Mouse (Mus musculus): ENCODE measurements at regions not wholly inside any gene's neighbourhood (a gene's known extent, or its start where the extent isn't known, plus 50 kb on each side); places are given as distances from the start of the nearest gene placed in this dataset.
A peak's percentile ranks its signal among the peaks of the same experiment; 100 is the strongest.

DNA sequence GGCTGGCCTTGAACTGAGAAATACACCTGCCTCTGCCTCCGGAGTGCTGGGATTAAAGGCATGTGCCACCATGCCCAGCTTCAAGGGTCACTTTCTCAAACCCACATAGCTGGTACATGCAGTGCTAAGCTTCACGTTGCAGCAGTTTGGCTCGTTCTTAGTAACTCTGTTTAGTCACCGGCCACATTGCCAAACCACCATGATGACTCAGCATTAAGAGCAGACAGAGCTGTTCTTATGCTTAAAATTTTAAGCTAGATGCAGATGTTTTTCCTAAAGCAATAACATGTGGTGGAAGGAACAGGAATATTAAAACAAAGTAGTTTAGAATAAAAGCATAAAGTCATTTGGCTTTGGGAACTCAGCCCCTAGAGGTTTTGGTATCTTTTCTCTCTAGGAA is 250.2 kb upstream of the Fshr start:
- 89% methylated on average over 4 of the region's 4 CpGs for WGBS
- Histone ChIP-seq H3K4me1 (replicated peaks) (no peaks in the 10 kb centered on the region), H3K4me2 (replicated peaks) (no peak overlapping the region), H3K9ac (replicated peaks) (no peak overlapping the region), H3K36me3 (no peaks in the 10 kb centered on the region), H3K27me3 (no peaks in the 10 kb centered on the region), H3K9me3 (no peaks in the 10 kb centered on the region), H3K27ac (no peak overlapping the region), H3K4me3 (replicated peaks) (no peak overlapping the region)
- no peak for ATAC-seq

DNA sequence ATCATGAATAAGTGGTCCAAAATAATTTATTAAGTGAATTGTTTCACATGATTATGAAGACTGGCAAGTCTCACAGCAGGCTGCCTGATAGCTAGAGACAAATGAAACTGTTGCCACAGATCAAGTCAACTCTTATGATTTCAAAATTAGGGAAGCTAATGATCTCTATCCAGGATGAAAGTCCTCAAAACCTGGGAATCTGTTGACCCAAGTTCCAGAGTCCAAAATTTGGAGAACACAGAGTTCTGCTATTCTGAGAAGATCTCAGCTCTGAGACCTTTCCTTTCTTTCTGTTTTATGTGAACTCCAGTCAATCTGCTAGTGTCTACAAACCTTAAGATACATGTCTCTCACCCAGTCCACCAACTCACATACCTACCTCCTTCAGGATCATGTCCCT is 248.9 kb upstream of the Fshr start:
- Histone ChIP-seq H3K4me2 (replicated peaks) (no peak overlapping the region), H3K27ac (no peak overlapping the region), H3K9me3 (no peaks in the 10 kb centered on the region), H3K36me3 (no peaks in the 10 kb centered on the region), H3K9ac (replicated peaks) (no peak overlapping the region), H3K4me1 (replicated peaks) (no peaks in the 10 kb centered on the region), H3K27me3 (no peaks in the 10 kb centered on the region), H3K4me3 (replicated peaks) (no peak overlapping the region)
- no peak for ATAC-seq

DNA sequence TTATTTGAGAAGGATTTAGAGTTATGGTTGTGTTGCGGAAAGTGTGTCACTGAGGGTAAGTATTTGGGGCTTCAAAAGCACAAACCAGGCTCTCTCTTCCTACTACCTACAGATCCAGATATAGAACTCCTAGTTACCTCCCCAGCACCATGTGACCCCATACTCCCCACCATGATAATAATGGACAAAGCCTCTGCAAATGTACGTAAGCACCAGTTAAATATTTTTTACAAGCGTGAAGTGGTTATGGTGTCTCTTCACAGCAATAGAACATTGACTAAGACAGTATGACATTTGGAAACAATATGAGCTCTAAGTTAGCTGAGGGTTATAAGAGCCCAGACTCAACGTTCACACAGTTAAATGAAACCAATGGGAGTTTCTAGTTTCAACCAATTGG is 233.8 kb upstream of the Fshr start:
- H3K27ac ChIP-seq = no peak overlapping the region
- H3K4me1 ChIP-seq (replicated peaks) = no peaks in the 10 kb centered on the region
- no peaks in the 10 kb centered on the region for H3K9me3 ChIP-seq
- no peaks in the 10 kb centered on the region for H3K27me3 ChIP-seq
- no peak for ATAC-seq
- H3K9ac ChIP-seq (replicated peaks) = no peak overlapping the region
- no peak overlapping the region for H3K4me3 ChIP-seq (replicated peaks)
- WGBS = 88% methylated on average over 4 of the region's 4 CpGs
- H3K36me3 ChIP-seq = no peaks in the 10 kb centered on the region
- H3K4me2 ChIP-seq (replicated peaks) = no peak overlapping the region

DNA sequence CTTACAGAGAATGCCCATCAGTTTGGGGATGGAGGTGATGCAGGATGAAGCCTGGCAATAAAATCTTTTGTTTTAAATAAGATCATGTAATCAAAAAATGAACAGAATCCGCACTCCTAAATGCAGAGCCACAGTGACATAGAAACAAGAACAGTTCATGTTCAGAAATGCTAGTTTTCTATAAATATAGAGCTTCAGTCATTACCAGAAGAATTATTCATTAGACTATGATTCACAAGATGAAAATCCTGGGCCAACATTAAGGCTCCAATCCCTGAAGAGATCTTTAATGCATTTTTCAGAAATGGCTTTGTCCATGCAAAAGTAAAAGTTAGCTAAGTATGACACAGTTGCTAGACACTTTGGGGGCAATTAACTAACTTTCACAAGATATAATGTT is 209.6 kb upstream of the Fshr start:
- H3K36me3 ChIP-seq = no peaks in the 10 kb centered on the region
- 93% methylated on average over 1 of the region's 1 CpGs for WGBS
- H3K4me3 ChIP-seq (replicated peaks) = no peak overlapping the region
- H3K4me1 ChIP-seq (replicated peaks) = no peaks in the 10 kb centered on the region
- no peak overlapping the region for H3K4me2 ChIP-seq (replicated peaks)
- no peaks in the 10 kb centered on the region for H3K9me3 ChIP-seq
- ATAC-seq = no peak
- no peaks in the 10 kb centered on the region for H3K27me3 ChIP-seq
- no peak overlapping the region for H3K27ac ChIP-seq
- H3K9ac ChIP-seq (replicated peaks) = no peak overlapping the region

DNA sequence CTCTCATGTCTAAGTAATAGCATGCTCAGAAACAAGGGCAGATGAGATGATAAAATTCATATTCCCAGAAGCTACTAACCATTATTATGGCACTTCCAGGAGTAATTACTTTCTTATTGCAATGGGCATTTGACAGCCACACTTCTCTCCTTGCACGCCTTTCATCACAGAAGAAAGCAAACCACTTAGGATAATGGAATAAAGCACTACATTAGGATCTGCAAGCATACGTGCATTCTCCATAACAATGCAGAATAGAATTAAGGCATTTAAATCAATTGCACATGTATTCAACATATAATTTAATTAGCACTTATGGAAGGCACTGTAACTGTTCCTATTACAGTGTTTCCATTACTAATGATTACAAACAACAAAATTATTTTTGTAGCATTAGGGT is 205.1 kb upstream of the Fshr start:
- no peak overlapping the region for H3K27ac ChIP-seq
- no peaks in the 10 kb centered on the region for H3K9me3 ChIP-seq
- H3K36me3 ChIP-seq = no peaks in the 10 kb centered on the region
- no peaks in the 10 kb centered on the region for H3K4me1 ChIP-seq (replicated peaks)
- WGBS = 71% methylated on average over 2 of the region's 2 CpGs
- H3K9ac ChIP-seq (replicated peaks) = no peak overlapping the region
- no peaks in the 10 kb centered on the region for H3K27me3 ChIP-seq
- H3K4me3 ChIP-seq (replicated peaks) = no peak overlapping the region
- no peak overlapping the region for H3K4me2 ChIP-seq (replicated peaks)
- ATAC-seq = no peak

DNA sequence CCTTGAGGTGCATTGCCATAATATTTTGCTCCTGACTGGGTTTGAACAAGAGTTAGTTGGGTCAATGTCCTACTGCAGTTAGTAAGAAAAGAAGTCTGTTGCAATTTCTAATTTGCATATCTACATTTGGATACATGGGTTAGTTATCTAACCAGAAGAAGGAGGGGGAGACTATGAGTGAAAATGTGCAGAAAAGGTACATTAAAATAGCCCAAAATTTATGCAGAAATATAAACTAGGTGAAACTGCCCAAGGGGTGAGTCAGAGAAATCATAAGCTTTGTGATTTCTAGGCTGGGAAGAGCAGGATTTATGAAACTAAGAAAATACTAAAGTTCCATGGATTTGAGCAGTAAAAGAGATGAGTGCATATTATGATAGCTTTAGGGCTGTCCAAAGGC is 156.8 kb upstream of the Fshr start:
- Histone ChIP-seq H3K27ac (no peak overlapping the region), H3K9me3 (no peaks in the 10 kb centered on the region), H3K36me3 (no peaks in the 10 kb centered on the region), H3K27me3 (no peaks in the 10 kb centered on the region), H3K4me1 (replicated peaks) (no peaks in the 10 kb centered on the region), H3K4me2 (replicated peaks) (no peak overlapping the region), H3K9ac (replicated peaks) (no peak overlapping the region), H3K4me3 (replicated peaks) (no peak overlapping the region)
- ATAC-seq = no peak

DNA sequence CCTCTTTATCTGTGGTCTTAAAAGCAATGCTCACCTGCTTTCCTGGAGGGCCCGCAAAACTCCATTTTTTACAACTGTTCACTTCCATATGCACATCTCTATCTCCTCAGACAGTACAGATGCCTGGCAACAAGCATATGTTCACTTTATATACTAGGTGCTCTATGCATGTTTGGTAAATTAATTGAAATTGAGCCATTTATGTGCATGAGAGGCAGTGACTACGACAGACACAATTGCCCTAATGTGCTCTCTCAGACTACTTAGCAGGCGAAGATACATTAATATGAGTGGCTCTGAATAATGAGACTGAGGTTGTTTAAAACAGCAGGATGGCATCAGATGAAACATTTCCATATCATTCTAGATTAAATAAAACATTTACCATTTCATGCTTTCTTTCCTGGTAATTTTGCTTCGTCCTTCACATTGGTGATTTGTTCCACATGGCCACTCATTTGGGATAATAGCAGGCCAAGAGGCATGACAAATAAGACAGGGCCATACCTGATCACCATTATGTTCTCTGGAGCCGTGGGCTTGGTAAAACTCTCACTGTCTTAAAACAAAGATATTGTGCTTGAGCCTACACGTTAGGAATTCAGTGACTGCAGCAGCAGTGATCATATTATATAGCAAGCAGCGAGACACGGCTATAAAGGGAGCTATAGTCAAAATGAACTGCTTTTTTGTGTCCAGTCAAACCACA is 140.2 kb upstream of the Fshr start:
- Histone ChIP-seq H3K9ac (replicated peaks) (no peak overlapping the region), H3K4me1 (replicated peaks) (no peaks in the 10 kb centered on the region), H3K36me3 (no peaks in the 10 kb centered on the region), H3K9me3 (no peaks in the 10 kb centered on the region), H3K4me3 (replicated peaks) (no peak overlapping the region), H3K27me3 (no peaks in the 10 kb centered on the region), H3K4me2 (replicated peaks) (no peak overlapping the region), H3K27ac (no peak overlapping the region)
- ATAC-seq = 0 out of 2 replicates have a peak, but pooled peaks have one; percentile 43
- WGBS = 70% methylated on average over 8 of the region's 8 CpGs

DNA sequence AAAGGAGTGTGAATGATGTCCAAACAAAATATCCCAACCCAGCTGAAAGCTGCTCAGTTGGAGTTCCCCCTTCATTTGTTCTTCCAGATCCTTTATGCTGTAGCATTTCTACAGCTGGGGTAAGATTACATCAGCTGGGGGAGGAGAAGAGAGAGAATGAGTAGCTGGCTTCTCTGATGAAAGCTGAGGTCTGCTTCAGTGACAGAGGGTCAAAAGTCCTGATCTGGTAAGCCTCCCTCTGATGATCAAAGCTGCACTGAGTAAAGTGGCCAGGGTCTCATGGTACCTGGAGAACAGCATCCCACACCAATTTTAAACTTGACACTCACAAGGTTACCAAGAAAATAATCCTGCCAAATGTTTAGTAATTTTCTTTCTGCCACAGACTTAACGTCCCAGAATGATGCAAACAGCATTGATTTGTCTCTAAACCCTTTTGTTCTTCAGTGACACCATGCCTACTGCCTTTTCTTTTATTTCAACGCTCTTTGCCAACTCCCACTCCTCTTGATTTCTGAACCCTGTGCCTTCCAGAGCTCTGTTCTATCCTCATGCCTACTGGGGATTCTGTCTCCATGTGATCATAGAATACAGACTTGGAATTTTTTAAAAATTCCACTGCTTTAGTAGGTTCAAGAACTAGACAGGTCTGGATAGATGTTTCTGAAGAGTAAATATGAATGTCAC is 119.3 kb upstream of the Fshr start:
- Histone ChIP-seq H3K4me3 (replicated peaks) (no peak overlapping the region), H3K27ac (no peak overlapping the region), H3K27me3 (no peaks in the 10 kb centered on the region), H3K9me3 (no peaks in the 10 kb centered on the region), H3K4me2 (replicated peaks) (no peak overlapping the region), H3K4me1 (replicated peaks) (no peaks in the 10 kb centered on the region), H3K9ac (replicated peaks) (no peak overlapping the region), H3K36me3 (no peaks in the 10 kb centered on the region)
- ATAC-seq = no peak
- 42% methylated on average over 2 of the region's 2 CpGs for WGBS

DNA sequence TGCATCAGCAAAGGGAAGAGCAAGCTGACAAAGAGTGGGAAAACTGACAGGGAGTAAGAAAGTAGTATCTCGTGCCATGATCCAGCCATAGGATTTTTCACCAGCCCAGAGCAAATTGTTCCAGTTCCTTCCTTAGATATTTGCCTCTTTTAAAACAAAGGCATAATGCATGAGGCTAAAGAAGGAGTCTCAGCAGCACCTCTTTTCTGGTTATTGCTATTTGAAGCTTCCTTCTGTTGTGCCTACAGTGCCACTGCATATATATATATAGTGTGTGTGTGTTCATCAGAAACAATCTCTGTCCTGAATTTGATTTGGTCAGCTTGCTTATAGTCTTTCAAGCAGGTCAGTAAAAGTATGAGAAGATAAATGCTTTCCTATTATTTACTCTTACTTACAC is 117.9 kb upstream of the Fshr start:
- H3K4me3 ChIP-seq (replicated peaks) = no peak overlapping the region
- no peaks in the 10 kb centered on the region for H3K27me3 ChIP-seq
- no peaks in the 10 kb centered on the region for H3K9me3 ChIP-seq
- H3K4me2 ChIP-seq (replicated peaks) = no peak overlapping the region
- no peak overlapping the region for H3K27ac ChIP-seq
- H3K4me1 ChIP-seq (replicated peaks) = no peaks in the 10 kb centered on the region
- H3K36me3 ChIP-seq = no peaks in the 10 kb centered on the region
- no peak for ATAC-seq
- WGBS = 95% methylated on average over 1 of the region's 1 CpGs
- no peak overlapping the region for H3K9ac ChIP-seq (replicated peaks)

DNA sequence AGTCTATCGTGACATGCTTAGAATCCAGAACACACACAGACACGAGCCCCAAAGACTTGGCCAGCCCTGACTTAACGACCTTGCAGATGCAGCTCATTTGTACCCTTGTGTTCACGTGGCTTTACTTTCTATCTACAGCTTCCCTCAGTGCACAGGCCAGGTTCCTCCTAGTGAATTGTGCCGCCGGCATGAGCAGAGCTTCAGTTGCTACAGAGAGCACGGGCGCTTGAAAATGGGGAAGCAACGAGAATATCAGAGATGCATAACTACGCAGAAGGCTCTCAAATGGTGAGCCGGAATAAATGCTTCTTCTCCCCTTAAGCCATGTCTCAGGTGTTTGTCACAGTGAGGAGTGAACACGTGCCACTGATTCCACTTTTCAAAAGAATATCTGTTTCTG is 110.7 kb upstream of the Fshr start:
- H3K9me3 ChIP-seq = no peaks in the 10 kb centered on the region
- no peak overlapping the region for H3K4me2 ChIP-seq (replicated peaks)
- H3K4me1 ChIP-seq (replicated peaks) = no peaks in the 10 kb centered on the region
- no peak overlapping the region for H3K9ac ChIP-seq (replicated peaks)
- WGBS = 93% methylated on average over 12 of the region's 12 CpGs
- ATAC-seq = no peak
- no peak overlapping the region for H3K4me3 ChIP-seq (replicated peaks)
- H3K27ac ChIP-seq = no peak overlapping the region
- no peaks in the 10 kb centered on the region for H3K27me3 ChIP-seq
- no peaks in the 10 kb centered on the region for H3K36me3 ChIP-seq

DNA sequence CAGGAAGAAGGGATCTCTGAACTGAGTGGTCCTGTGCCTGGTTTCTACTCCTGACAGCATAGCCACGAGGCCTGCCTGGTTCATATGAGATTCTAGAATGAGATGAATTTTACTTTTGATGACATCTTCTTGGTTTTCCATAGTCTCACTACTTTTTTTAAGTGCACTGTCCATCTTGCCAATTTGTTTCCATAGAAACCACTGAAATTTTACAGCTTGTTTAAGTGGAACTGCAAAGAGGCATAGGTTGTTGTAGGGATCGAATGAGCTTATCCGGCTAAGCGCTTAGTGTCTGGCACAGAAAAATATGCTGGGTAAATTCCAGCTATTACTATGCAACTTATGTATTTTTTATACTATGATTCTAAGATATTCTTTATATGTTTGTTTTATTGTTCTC is 100.8 kb upstream of the Fshr start:
- H3K4me2 ChIP-seq (replicated peaks) = no peak overlapping the region
- H3K9me3 ChIP-seq = no peaks in the 10 kb centered on the region
- H3K36me3 ChIP-seq = no peaks in the 10 kb centered on the region
- ATAC-seq = no peak
- WGBS = 86% methylated on average over 4 of the region's 4 CpGs
- no peak overlapping the region for H3K4me3 ChIP-seq (replicated peaks)
- H3K27me3 ChIP-seq = no peaks in the 10 kb centered on the region
- no peak overlapping the region for H3K9ac ChIP-seq (replicated peaks)
- peaks cover 5% of the 10 kb centered on the region for H3K4me1 ChIP-seq (replicated peaks)
- H3K27ac ChIP-seq = no peak overlapping the region

DNA sequence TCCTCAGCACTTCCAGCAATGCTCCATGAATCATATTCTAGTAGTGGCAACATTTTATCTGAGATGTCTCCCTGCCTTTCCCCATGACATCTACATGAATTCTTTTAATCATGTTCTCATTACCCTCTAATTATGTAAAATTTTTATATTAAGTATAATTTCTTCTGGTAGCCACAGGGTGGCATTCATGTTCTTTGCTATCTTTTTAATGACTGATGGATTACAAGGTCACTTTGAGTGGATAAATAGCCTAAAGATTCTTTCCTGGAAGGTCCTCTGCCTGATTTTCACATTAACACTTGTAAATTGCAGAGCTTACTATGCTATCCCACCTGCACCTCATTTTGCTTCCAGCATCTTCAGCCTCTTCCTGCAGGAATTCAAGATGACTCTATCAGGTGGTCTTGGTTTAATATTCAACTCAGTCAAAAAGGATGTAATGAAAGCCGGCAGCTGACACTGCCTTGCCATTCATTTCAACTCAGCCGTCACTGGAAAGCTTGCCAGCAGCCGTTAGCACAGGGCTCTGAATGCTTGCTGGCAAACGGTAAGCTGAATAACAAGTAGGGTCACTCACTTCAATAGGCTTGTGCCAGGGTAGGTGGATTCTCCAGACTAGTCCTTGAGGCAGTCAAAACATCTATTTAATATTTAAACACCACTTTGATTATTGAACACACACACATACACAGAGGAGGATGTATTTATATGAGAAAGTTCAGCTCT is 97.0 kb upstream of the Fshr start:
- Histone ChIP-seq H3K27me3 (no peaks in the 10 kb centered on the region), H3K27ac (no peak overlapping the region), H3K4me1 (replicated peaks) (peaks cover 5% of the 10 kb centered on the region), H3K4me3 (replicated peaks) (no peak overlapping the region), H3K9me3 (no peaks in the 10 kb centered on the region), H3K36me3 (no peaks in the 10 kb centered on the region), H3K9ac (replicated peaks) (no peak overlapping the region), H3K4me2 (replicated peaks) (no peak overlapping the region)
- 6% methylated on average over 4 of the region's 4 CpGs for WGBS
- peak; percentile 90 for ATAC-seq
